8 mouse cellular contexts compared by ENCODE assay signal in genomic region chr13:54468098-54469011, GRCm38 (mm10). TPM values are rescaled to one million over a fixed set of nuclear protein-coding genes. Genes with fewer than 3 reads are reported as not detected.
DNase-seq lines count a peak whose midpoint lies in the region; ATAC-seq and TF ChIP-seq lines count a peak whose summit lies in the region.

TSS of gene Thoc3 (minus strand) at chr13:54468849.

- ATAC-seq in activated CD4-positive, CD25-positive, alpha-beta regulatory T cell, adult 4 months, result peak; percentile 98
- ATAC-seq in megakaryocyte progenitor cell, adult 5-6 weeks (replicated peaks; ENCODE audit: poor library complexity), result peak; percentile 100

- no peak for TF ChIP-seq CTCF in cortical plate, adult 2 months (IDR thresholded peaks at IDR 0.05; ENCODE audit: extremely low read depth, insufficient read depth, low read length)

- peak within 1 kb of the TSS; percentile 82 for H3K4me3 ChIP-seq in cortical plate, adult 2 months (ENCODE audit: insufficient read depth, low read length)

- peaks cover 5% of the 10 kb centered on the region for H3K4me1 ChIP-seq in cortical plate, adult 2 months (ENCODE audit: control insufficient read depth, insufficient read depth, low read length)

- no peak within 1 kb of the TSS for H3K27ac ChIP-seq in cortical plate, adult 2 months (ENCODE audit: insufficient read depth, low read length)

- DNase-seq in gastrocnemius, postnatal 10 days, result peak; percentile 90
- peak; percentile 94 for DNase-seq in induced T-regulatory cell, adult 2 months (ENCODE audit: low read depth)
- DNase-seq in left cerebral cortex, adult 9 months (ENCODE audit: low spot score in 2 of 2), result peak; percentile 52 to 90
- DNase-seq in right cerebral cortex, postnatal 14 days, result peak; percentile 89
- DNase-seq in urinary bladder, postnatal 36 days (ENCODE audit: low spot score in 2 of 2), result peak; percentile 81 to 89

- peak; percentile 46; the same call in 1 of the 2 replicates for TF ChIP-seq POLR2A in cortical plate, adult 2 months (IDR thresholded peaks at IDR 0.05; ENCODE audit: extremely low read depth, insufficient read depth, low read length)

RNA-seq across cellular contexts. Expression of gene Thoc3, which starts in this region (rescaled TPM):
- polyA plus RNA-seq in activated CD4-positive, CD25-positive, alpha-beta regulatory T cell, adult 4 months (2017; shearing (Covaris generic)), result 10 to 100 TPM; 31.5 to 33.0 TPM
- 24.5 and 24.7 TPM in 2 replicates for polyA plus RNA-seq in cortical plate, adult 2 months (2012; rRNA removed)
- 10 to 100 TPM; 18.9 to 19.1 TPM for total RNA-seq in gastrocnemius, postnatal 10 days (2021)
- 24.8 and 25.9 TPM in 2 replicates for total RNA-seq in megakaryocyte progenitor cell, adult 5-6 weeks (2015)
- 40.3 and 47.1 TPM in 2 replicates for total RNA-seq in megakaryocyte progenitor cell, adult 5-6 weeks (2017)
